Mouse (Mus musculus): Measurements from ENCODE around the gene Olfr1250.

GRCm38 (mm10) chr2:89661367-89661766, at the start of gene Olfr1250:
- no peak for TF ChIP-seq POLR2A (IDR thresholded peaks at IDR 0.05; ENCODE audit: insufficient read depth, low read depth, low read length)
- no peak for TF ChIP-seq CTCF (IDR thresholded peaks at IDR 0.05)
- TF ChIP-seq EP300 (IDR thresholded peaks at IDR 0.05; ENCODE audit: insufficient read depth, low read depth, low read length) = no peak

Data from heart, adult 2 months (tissue).